Mouse (Mus musculus): ENCODE results near the gene Auts2. TPM values are rescaled to one million over a fixed set of nuclear protein-coding genes. Genes with fewer than 3 reads are reported as not detected.

Auts2 gene
- total and polyA plus RNA-seq, 2 experiments from 2014 or later, result 35.2 to 57.5 TPM

DNA sequence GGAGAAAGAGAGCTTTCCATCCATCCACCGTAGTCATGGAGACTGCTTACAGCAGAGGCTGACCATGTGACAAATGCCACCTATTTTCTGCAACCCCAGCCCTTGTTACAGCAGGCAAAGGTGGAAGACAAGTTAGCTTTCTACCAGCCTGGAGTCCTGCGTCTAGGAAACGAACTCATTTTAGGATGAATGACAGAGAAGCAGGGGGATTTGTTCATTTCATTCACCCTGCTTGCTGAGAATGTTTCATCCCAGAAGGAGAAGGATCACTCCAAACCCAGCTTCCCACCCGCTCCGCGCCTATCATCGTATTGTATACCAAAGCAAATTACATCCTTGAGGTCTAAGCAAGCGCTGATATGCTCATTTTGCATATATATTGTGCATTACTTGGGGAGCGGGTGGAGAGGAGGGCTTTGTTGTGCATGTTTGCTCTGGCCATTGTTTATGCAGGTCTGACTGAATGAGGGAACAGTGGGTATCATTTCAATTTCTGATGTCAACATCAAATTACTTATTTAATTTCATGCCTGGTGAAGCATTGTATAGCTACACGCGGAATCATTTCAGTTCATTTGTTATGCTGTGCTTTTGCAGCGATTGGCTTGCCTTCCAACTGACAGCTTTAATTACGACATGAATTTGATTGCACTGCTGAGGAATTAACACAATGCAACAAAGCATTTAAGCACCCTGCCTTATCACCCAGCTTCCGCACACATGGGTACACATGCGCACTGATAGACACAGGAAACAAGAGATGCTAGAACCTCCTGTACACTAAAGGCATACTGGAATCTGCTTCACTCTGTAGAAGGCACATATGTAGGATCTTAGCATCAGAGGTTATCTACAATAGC is 509.4 kb downstream of the Auts2 start:
- ATAC-seq (ENCODE audit: low FRiP score) (no peak), DNase-seq (ENCODE audit: low spot score) (peak; percentile 76)
- TF ChIP-seq CTCF (IDR thresholded peaks at IDR 0.05), result no peak
- 29% methylated on average over 15 of the region's 15 CpGs for WGBS
- Histone ChIP-seq H3K9me3 (ENCODE audit: low read length) (no peaks in the 10 kb centered on the region), H3K4me1 (ENCODE audit: insufficient read depth, low read length) (peaks cover 3% of the 10 kb centered on the region; the same call in 1 of the 2 replicates), H3K27me3 (ENCODE audit: insufficient read depth, low read length) (no peaks in the 10 kb centered on the region), H3K9ac (replicated peaks; ENCODE audit: low read length, poor library complexity, severe bottlenecking) (0 out of 2 replicates have a peak overlapping the region, but pooled peaks have one; percentile 36), H3K4me2 (ENCODE audit: low read depth, low read length, poor library complexity, severe bottlenecking) (peak overlapping the region; percentile 42), H3K36me3 (ENCODE audit: insufficient read depth, low read length) (no peaks in the 10 kb centered on the region), H3K27ac (ENCODE audit: low read depth, low read length) (peak overlapping the region; percentile 65), H3K4me3 (ENCODE audit: low read depth, low read length) (peak overlapping the region; percentile 19; the same call in 1 of the 2 replicates)

DNA sequence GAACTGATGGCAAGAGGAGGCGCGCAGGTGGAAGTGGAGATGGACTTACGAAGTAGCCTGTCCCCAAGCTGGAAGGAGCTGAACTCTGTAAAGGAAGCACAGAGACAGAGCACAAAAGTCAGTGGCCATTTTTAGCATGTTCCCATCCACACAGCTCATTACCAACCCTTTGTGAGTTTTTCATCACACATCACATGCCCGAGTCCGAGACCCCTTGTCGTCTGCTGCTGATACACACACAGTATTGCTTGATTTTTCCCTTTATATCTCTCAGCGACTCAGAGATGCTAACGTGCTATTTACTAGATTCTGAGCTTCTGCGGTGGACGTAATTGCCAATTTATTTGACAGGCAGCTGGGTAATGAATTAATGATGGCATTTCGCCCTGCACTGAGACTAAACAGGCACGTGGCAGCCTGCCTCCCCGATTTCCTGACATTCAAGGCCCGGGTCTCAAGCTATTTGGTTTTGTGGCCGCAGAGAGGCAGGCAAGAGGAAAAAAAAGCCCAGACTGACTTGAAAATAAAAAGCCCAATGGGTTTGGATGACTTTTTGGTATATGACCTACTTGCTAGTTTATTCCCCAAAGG is 512.1 kb downstream of the Auts2 start:
- 0 out of 2 replicates have a peak, but pooled peaks have one; percentile 10 for TF ChIP-seq CTCF (IDR thresholded peaks at IDR 0.05)
- WGBS, result 52% methylated on average over 15 of the region's 15 CpGs
- peaks cover 3% of the 10 kb centered on the region; the same call in 1 of the 2 replicates for H3K4me1 ChIP-seq (ENCODE audit: insufficient read depth, low read length)
- no peak overlapping the region for H3K4me3 ChIP-seq (ENCODE audit: low read depth, low read length)
- DNase-seq (ENCODE audit: low spot score) (peak; percentile 47), ATAC-seq (ENCODE audit: low FRiP score) (no peak)
- H3K27me3 ChIP-seq (ENCODE audit: insufficient read depth, low read length), result no peaks in the 10 kb centered on the region
- no peaks in the 10 kb centered on the region for H3K36me3 ChIP-seq (ENCODE audit: insufficient read depth, low read length)
- no peak overlapping the region for H3K4me2 ChIP-seq (ENCODE audit: low read depth, low read length, poor library complexity, severe bottlenecking)
- no peak overlapping the region for H3K9ac ChIP-seq (replicated peaks; ENCODE audit: low read length, poor library complexity, severe bottlenecking)
- H3K9me3 ChIP-seq (ENCODE audit: low read length), result no peaks in the 10 kb centered on the region
- no peak overlapping the region for H3K27ac ChIP-seq (ENCODE audit: low read depth, low read length)

DNA sequence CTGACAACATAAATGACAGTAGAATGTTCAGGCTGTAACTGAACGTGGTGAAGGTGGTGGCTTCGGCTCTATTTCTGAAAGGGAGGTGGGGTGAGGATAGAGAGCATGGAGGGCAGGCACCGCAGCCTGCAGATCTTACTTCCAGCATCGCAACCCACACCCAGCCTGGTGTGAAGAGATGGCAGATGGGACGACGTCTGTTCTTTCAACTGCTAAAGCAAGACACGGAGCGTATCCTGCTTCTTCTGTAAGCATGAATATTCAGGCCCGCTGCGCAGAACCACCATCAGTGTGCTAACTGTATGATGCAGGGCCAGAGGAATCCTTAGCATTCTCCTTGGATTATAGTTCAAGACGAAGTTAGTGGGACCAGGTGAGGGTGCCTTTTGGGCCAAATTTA is 513.5 kb downstream of the Auts2 start:
- no peak overlapping the region for H3K27ac ChIP-seq (ENCODE audit: low read depth, low read length)
- no peaks in the 10 kb centered on the region for H3K9me3 ChIP-seq (ENCODE audit: low read length)
- 79% methylated on average over 11 of the region's 11 CpGs for whole genome bisulfite sequencing

DNA sequence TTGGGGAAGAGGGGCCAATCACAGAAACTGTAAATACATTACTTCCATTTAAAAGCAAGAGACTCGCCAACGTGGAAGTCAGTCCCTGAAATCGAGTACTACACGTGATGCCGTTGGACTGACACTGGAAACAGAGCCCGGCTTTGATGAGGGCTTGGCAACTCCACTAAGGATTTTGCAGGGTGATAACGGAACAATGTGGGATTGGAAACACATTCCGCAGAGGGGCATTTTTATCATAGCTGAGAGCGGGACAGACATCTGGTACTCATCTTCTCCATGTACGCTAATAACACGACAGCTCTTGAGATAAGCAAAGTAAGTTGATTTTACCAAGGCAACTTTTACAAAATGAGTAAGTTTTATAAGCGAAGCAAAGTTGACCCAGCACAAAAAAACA is 514.1 kb downstream of the Auts2 start:
- Histone ChIP-seq H3K4me1 (ENCODE audit: insufficient read depth, low read length) (peaks cover 3% of the 10 kb centered on the region; the same call in 1 of the 2 replicates), H3K4me2 (ENCODE audit: low read depth, low read length, poor library complexity, severe bottlenecking) (no peak overlapping the region), H3K36me3 (ENCODE audit: insufficient read depth, low read length) (no peaks in the 10 kb centered on the region), H3K9me3 (ENCODE audit: low read length) (no peaks in the 10 kb centered on the region), H3K4me3 (ENCODE audit: low read depth, low read length) (no peak overlapping the region), H3K9ac (replicated peaks; ENCODE audit: low read length, poor library complexity, severe bottlenecking) (no peak overlapping the region), H3K27me3 (ENCODE audit: insufficient read depth, low read length) (no peaks in the 10 kb centered on the region), H3K27ac (ENCODE audit: low read depth, low read length) (no peak overlapping the region)
- no peak for TF ChIP-seq CTCF (IDR thresholded peaks at IDR 0.05)
- DNase-seq (ENCODE audit: low spot score) (no peak), ATAC-seq (ENCODE audit: low FRiP score) (no peak)
- WGBS, result 83% methylated on average over 12 of the region's 12 CpGs

More for the DNA sequence above, 513.5 kb downstream of the Auts2 start:
- H3K4me1 ChIP-seq (ENCODE audit: insufficient read depth, low read length), result peaks cover 3% of the 10 kb centered on the region; the same call in 1 of the 2 replicates
- no peaks in the 10 kb centered on the region for H3K27me3 ChIP-seq (ENCODE audit: insufficient read depth, low read length)
- H3K9ac ChIP-seq (replicated peaks; ENCODE audit: low read length, poor library complexity, severe bottlenecking), result no peak overlapping the region
- no peaks in the 10 kb centered on the region for H3K36me3 ChIP-seq (ENCODE audit: insufficient read depth, low read length)
- no peak overlapping the region for H3K4me2 ChIP-seq (ENCODE audit: low read depth, low read length, poor library complexity, severe bottlenecking)
- peak; percentile 35 for DNase-seq (ENCODE audit: low spot score)
- ATAC-seq (ENCODE audit: low FRiP score), result no peak
- no peak overlapping the region for H3K4me3 ChIP-seq (ENCODE audit: low read depth, low read length)
- TF ChIP-seq CTCF (IDR thresholded peaks at IDR 0.05), result no peak

DNA sequence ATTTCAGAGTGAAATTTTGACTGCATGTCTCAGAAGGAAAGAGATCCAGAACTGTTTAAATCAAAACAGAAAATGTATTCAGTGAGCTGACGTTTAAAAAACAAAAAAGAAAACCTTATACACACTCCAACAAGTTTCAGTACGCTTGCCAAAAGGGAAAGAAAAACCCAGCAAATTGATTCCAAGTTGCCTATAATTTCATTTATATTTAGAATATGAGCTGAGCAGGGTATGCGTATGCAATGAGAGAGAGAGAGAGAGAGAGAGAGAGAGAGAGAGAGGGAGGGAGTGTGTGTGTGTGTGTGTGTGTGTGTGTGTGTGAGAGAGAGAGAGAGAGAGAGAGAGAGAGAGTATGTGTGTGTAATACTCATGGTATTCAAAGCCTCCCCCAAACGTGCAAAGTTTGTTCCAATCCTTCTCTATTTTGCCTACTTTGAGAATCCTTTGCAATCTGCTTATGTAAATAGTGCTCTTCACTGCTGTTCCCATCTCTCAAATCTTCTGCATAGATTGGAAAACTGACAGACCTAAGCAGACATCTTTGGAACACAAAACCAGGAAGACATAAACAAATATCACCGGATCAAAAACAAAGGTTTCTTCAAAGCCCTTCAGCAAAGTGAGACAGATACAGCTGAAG is 515.2 kb downstream of the Auts2 start:
- no peak for TF ChIP-seq CTCF (IDR thresholded peaks at IDR 0.05)
- no peaks in the 10 kb centered on the region for H3K36me3 ChIP-seq (ENCODE audit: insufficient read depth, low read length)
- no peaks in the 10 kb centered on the region for H3K27me3 ChIP-seq (ENCODE audit: insufficient read depth, low read length)
- H3K4me2 ChIP-seq (ENCODE audit: low read depth, low read length, poor library complexity, severe bottlenecking), result no peak overlapping the region
- no peaks in the 10 kb centered on the region; the same call in 1 of the 2 replicates for H3K4me1 ChIP-seq (ENCODE audit: insufficient read depth, low read length)
- H3K9me3 ChIP-seq (ENCODE audit: low read length), result no peaks in the 10 kb centered on the region
- ATAC-seq (ENCODE audit: low FRiP score) (no peak), DNase-seq (ENCODE audit: low spot score) (no peak)
- no peak overlapping the region for H3K27ac ChIP-seq (ENCODE audit: low read depth, low read length)
- no peak overlapping the region for H3K9ac ChIP-seq (replicated peaks; ENCODE audit: low read length, poor library complexity, severe bottlenecking)
- 70% methylated on average over 5 of the region's 5 CpGs for WGBS
- H3K4me3 ChIP-seq (ENCODE audit: low read depth, low read length), result no peak overlapping the region

Data from midbrain, postnatal 0 days (tissue).